Mouse (Mus musculus): ENCODE measurements around the gene Cdk6. TPM values are rescaled to one million over a fixed set of nuclear protein-coding genes. Genes with fewer than 3 reads are reported as not detected.

The Cdk6 gene
- polyA plus RNA-seq, 1 experiment from 2014 or later = 17.8 TPM

- DNase-seq (ENCODE audit: low spot score) (no peak), ATAC-seq (ENCODE audit: low FRiP score) (no peak)
- Histone ChIP-seq H3K27me3 (ENCODE audit: control insufficient read depth, insufficient read depth, low read length) (no peaks in the 10 kb centered on the region), H3K4me3 (ENCODE audit: low read depth, low read length) (no peak overlapping the region), H3K9ac (ENCODE audit: low read depth, low read length) (no peak overlapping the region), H3K4me1 (replicated peaks; ENCODE audit: control insufficient read depth, insufficient read depth, low read length) (no peaks in the 10 kb centered on the region), H3K4me2 (replicated peaks; ENCODE audit: low read depth, low read length) (no peak overlapping the region), H3K36me3 (ENCODE audit: control insufficient read depth, insufficient read depth, low read length) (no peaks in the 10 kb centered on the region), H3K9me3 (ENCODE audit: control insufficient read depth, low read length) (no peaks in the 10 kb centered on the region), H3K27ac (ENCODE audit: low read depth, low read length) (no peak overlapping the region)
- WGBS = 77% methylated on average over 4 of the region's 4 CpGs
These were observed 38.0 kb downstream of the Cdk6 start for GRCm38 (mm10) chr5:3379252-3379651.

- Histone ChIP-seq H3K9ac (ENCODE audit: low read depth, low read length) (no peak overlapping the region), H3K36me3 (ENCODE audit: control insufficient read depth, insufficient read depth, low read length) (no peaks in the 10 kb centered on the region), H3K4me2 (replicated peaks; ENCODE audit: low read depth, low read length) (no peak overlapping the region), H3K9me3 (ENCODE audit: control insufficient read depth, low read length) (no peaks in the 10 kb centered on the region), H3K27me3 (ENCODE audit: control insufficient read depth, insufficient read depth, low read length) (no peaks in the 10 kb centered on the region), H3K27ac (ENCODE audit: low read depth, low read length) (no peak overlapping the region), H3K4me1 (replicated peaks; ENCODE audit: control insufficient read depth, insufficient read depth, low read length) (no peaks in the 10 kb centered on the region), H3K4me3 (ENCODE audit: low read depth, low read length) (no peak overlapping the region)
- DNase-seq (ENCODE audit: low spot score) (no peak), ATAC-seq (ENCODE audit: low FRiP score) (no peak)
- WGBS = 91% methylated on average over 9 of the region's 9 CpGs
These were observed 39.5 kb downstream of the Cdk6 start for GRCm38 (mm10) chr5:3380692-3381233.

- no peaks in the 10 kb centered on the region for H3K36me3 ChIP-seq (ENCODE audit: control insufficient read depth, insufficient read depth, low read length)
- H3K4me1 ChIP-seq (replicated peaks; ENCODE audit: control insufficient read depth, insufficient read depth, low read length) = no peaks in the 10 kb centered on the region
- no peak overlapping the region for H3K4me2 ChIP-seq (replicated peaks; ENCODE audit: low read depth, low read length)
- H3K9me3 ChIP-seq (ENCODE audit: control insufficient read depth, low read length) = no peaks in the 10 kb centered on the region
- H3K27ac ChIP-seq (ENCODE audit: low read depth, low read length) = no peak overlapping the region
- ATAC-seq (ENCODE audit: low FRiP score) (no peak), DNase-seq (ENCODE audit: low spot score) (no peak)
- H3K4me3 ChIP-seq (ENCODE audit: low read depth, low read length) = no peak overlapping the region
- no peaks in the 10 kb centered on the region for H3K27me3 ChIP-seq (ENCODE audit: control insufficient read depth, insufficient read depth, low read length)
- H3K9ac ChIP-seq (ENCODE audit: low read depth, low read length) = no peak overlapping the region
- 89% methylated on average over 8 of the region's 8 CpGs for WGBS
These were observed 40.5 kb downstream of the Cdk6 start for GRCm38 (mm10) chr5:3381795-3382194.

- H3K4me3 ChIP-seq (ENCODE audit: low read depth, low read length) = no peak overlapping the region
- H3K9me3 ChIP-seq (ENCODE audit: control insufficient read depth, low read length) = no peaks in the 10 kb centered on the region
- DNase-seq (ENCODE audit: low spot score) (no peak), ATAC-seq (ENCODE audit: low FRiP score) (no peak)
- H3K27ac ChIP-seq (ENCODE audit: low read depth, low read length) = no peak overlapping the region
- H3K9ac ChIP-seq (ENCODE audit: low read depth, low read length) = no peak overlapping the region
- WGBS = 82% methylated on average over 13 of the region's 13 CpGs
- H3K27me3 ChIP-seq (ENCODE audit: control insufficient read depth, insufficient read depth, low read length) = no peaks in the 10 kb centered on the region
- H3K36me3 ChIP-seq (ENCODE audit: control insufficient read depth, insufficient read depth, low read length) = no peaks in the 10 kb centered on the region
- no peaks in the 10 kb centered on the region for H3K4me1 ChIP-seq (replicated peaks; ENCODE audit: control insufficient read depth, insufficient read depth, low read length)
- no peak overlapping the region for H3K4me2 ChIP-seq (replicated peaks; ENCODE audit: low read depth, low read length)
These were observed 41.2 kb downstream of the Cdk6 start for GRCm38 (mm10) chr5:3382343-3383040.

- no peaks in the 10 kb centered on the region for H3K36me3 ChIP-seq (ENCODE audit: control insufficient read depth, insufficient read depth, low read length)
- H3K4me3 ChIP-seq (ENCODE audit: low read depth, low read length) = no peak overlapping the region
- ATAC-seq (ENCODE audit: low FRiP score) (no peak), DNase-seq (ENCODE audit: low spot score) (no peak)
- no peak overlapping the region for H3K4me2 ChIP-seq (replicated peaks; ENCODE audit: low read depth, low read length)
- no peaks in the 10 kb centered on the region for H3K9me3 ChIP-seq (ENCODE audit: control insufficient read depth, low read length)
- 77% methylated on average over 3 of the region's 3 CpGs for WGBS
- H3K27ac ChIP-seq (ENCODE audit: low read depth, low read length) = no peak overlapping the region
- H3K27me3 ChIP-seq (ENCODE audit: control insufficient read depth, insufficient read depth, low read length) = no peaks in the 10 kb centered on the region
- H3K4me1 ChIP-seq (replicated peaks; ENCODE audit: control insufficient read depth, insufficient read depth, low read length) = no peaks in the 10 kb centered on the region
- H3K9ac ChIP-seq (ENCODE audit: low read depth, low read length) = no peak overlapping the region
These were observed 42.3 kb downstream of the Cdk6 start for GRCm38 (mm10) chr5:3383547-3383946.

- WGBS = 71% methylated on average over 1 of the region's 1 CpGs
- Histone ChIP-seq H3K36me3 (ENCODE audit: control insufficient read depth, insufficient read depth, low read length) (no peaks in the 10 kb centered on the region), H3K4me2 (replicated peaks; ENCODE audit: low read depth, low read length) (no peak overlapping the region), H3K27me3 (ENCODE audit: control insufficient read depth, insufficient read depth, low read length) (no peaks in the 10 kb centered on the region), H3K27ac (ENCODE audit: low read depth, low read length) (no peak overlapping the region), H3K4me1 (replicated peaks; ENCODE audit: control insufficient read depth, insufficient read depth, low read length) (no peaks in the 10 kb centered on the region), H3K9me3 (ENCODE audit: control insufficient read depth, low read length) (no peaks in the 10 kb centered on the region), H3K4me3 (ENCODE audit: low read depth, low read length) (no peak overlapping the region), H3K9ac (ENCODE audit: low read depth, low read length) (no peak overlapping the region)
- DNase-seq (ENCODE audit: low spot score) = no peak
- no peak for ATAC-seq (ENCODE audit: low FRiP score)
These were observed 43.8 kb downstream of the Cdk6 start for GRCm38 (mm10) chr5:3385078-3385477.

- DNase-seq (ENCODE audit: low spot score) (no peak), ATAC-seq (ENCODE audit: low FRiP score) (no peak)
- Histone ChIP-seq H3K27me3 (ENCODE audit: control insufficient read depth, insufficient read depth, low read length) (no peaks in the 10 kb centered on the region), H3K36me3 (ENCODE audit: control insufficient read depth, insufficient read depth, low read length) (no peaks in the 10 kb centered on the region), H3K4me1 (replicated peaks; ENCODE audit: control insufficient read depth, insufficient read depth, low read length) (no peaks in the 10 kb centered on the region), H3K9me3 (ENCODE audit: control insufficient read depth, low read length) (no peaks in the 10 kb centered on the region), H3K9ac (ENCODE audit: low read depth, low read length) (no peak overlapping the region), H3K27ac (ENCODE audit: low read depth, low read length) (no peak overlapping the region), H3K4me3 (ENCODE audit: low read depth, low read length) (no peak overlapping the region), H3K4me2 (replicated peaks; ENCODE audit: low read depth, low read length) (no peak overlapping the region)
- 76% methylated on average over 7 of the region's 7 CpGs for WGBS
These were observed 44.9 kb downstream of the Cdk6 start for GRCm38 (mm10) chr5:3386021-3386730.

- Histone ChIP-seq H3K36me3 (ENCODE audit: control insufficient read depth, insufficient read depth, low read length) (no peaks in the 10 kb centered on the region), H3K4me2 (replicated peaks; ENCODE audit: low read depth, low read length) (no peak overlapping the region), H3K4me1 (replicated peaks; ENCODE audit: control insufficient read depth, insufficient read depth, low read length) (no peaks in the 10 kb centered on the region), H3K9ac (ENCODE audit: low read depth, low read length) (no peak overlapping the region), H3K27me3 (ENCODE audit: control insufficient read depth, insufficient read depth, low read length) (no peaks in the 10 kb centered on the region), H3K27ac (ENCODE audit: low read depth, low read length) (no peak overlapping the region), H3K4me3 (ENCODE audit: low read depth, low read length) (no peak overlapping the region), H3K9me3 (ENCODE audit: control insufficient read depth, low read length) (no peaks in the 10 kb centered on the region)
- WGBS = 7% methylated on average over 4 of the region's 4 CpGs
- DNase-seq (ENCODE audit: low spot score) = no peak
- no peak for ATAC-seq (ENCODE audit: low FRiP score)
These were observed 45.4 kb downstream of the Cdk6 start for GRCm38 (mm10) chr5:3386731-3387087.

- no peak for DNase-seq (ENCODE audit: low spot score)
- WGBS = 54% methylated on average over 5 of the region's 5 CpGs
- H3K4me2 ChIP-seq (replicated peaks; ENCODE audit: low read depth, low read length) = no peak overlapping the region
- H3K27ac ChIP-seq (ENCODE audit: low read depth, low read length) = no peak overlapping the region
- H3K36me3 ChIP-seq (ENCODE audit: control insufficient read depth, insufficient read depth, low read length) = no peaks in the 10 kb centered on the region
- no peak overlapping the region for H3K4me3 ChIP-seq (ENCODE audit: low read depth, low read length)
- H3K27me3 ChIP-seq (ENCODE audit: control insufficient read depth, insufficient read depth, low read length) = no peaks in the 10 kb centered on the region
- no peaks in the 10 kb centered on the region for H3K9me3 ChIP-seq (ENCODE audit: control insufficient read depth, low read length)
- no peak for ATAC-seq (ENCODE audit: low FRiP score)
- no peaks in the 10 kb centered on the region for H3K4me1 ChIP-seq (replicated peaks; ENCODE audit: control insufficient read depth, insufficient read depth, low read length)
- H3K9ac ChIP-seq (ENCODE audit: low read depth, low read length) = no peak overlapping the region
These were observed 45.9 kb downstream of the Cdk6 start for GRCm38 (mm10) chr5:3387138-3387537.
